Mouse (Mus musculus) neural tube, embryonic 14.5 days (tissue): ENCODE measurements around the gene Gm8909. TPM values are rescaled to one million over a fixed set of nuclear protein-coding genes. Genes with fewer than 3 reads are reported as not detected.
"Not testable (repeated sequence)": the region's sequence is repeated elsewhere in the genome, so short reads cannot be mapped to it uniquely, and the experiment has no call there.

Experiments
- ATAC-seq: fragments of 200-750 bp; cut with Nextera tagmentation; 2 replicates; pipeline ENCODE4 v1.8.0; 2017; ENCODE audit warnings: low read depth, mild to moderate bottlenecking, moderate TSS enrichment, moderate library complexity
- H3K27ac ChIP-seq: fragments of 300-500 bp; sonication (generic); 2 replicates; pipeline ENCODE4 v1.5.1; 2014; ENCODE audit warnings: low read depth, mild to moderate bottlenecking, control low read depth, low read length, moderate library complexity, mixed read lengths
- H3K27me3 ChIP-seq: fragments of 300-500 bp; sonication (generic); 2 replicates; pipeline ENCODE4 v1.6.1; 2014; ENCODE audit warnings: low read length; ENCODE audit not compliant: control insufficient read depth, insufficient read depth
- H3K36me3 ChIP-seq: fragments of 300-500 bp; sonication (generic); 2 replicates; pipeline ENCODE4 v1.6.1; 2014; ENCODE audit warnings: low read length, mixed read lengths; ENCODE audit not compliant: control insufficient read depth, insufficient read depth
- H3K4me1 ChIP-seq: fragments of 300-500 bp; sonication (generic); 2 replicates; pipeline ENCODE4 v1.6.1; 2014; ENCODE audit warnings: low read length; ENCODE audit not compliant: control insufficient read depth, insufficient read depth
- H3K4me2 ChIP-seq: fragments of 300-500 bp; sonication (generic); 2 replicates; pipeline ENCODE4 v1.6.1; 2014; ENCODE audit warnings: mild to moderate bottlenecking, low read depth, low read length, control low read depth
- H3K4me3 ChIP-seq: fragments of 300-500 bp; sonication (generic); 2 replicates; pipeline ENCODE4 v1.5.1; 2014; ENCODE audit warnings: low read depth, low read length, control low read depth, mixed read lengths
- H3K9ac ChIP-seq: fragments of 300-500 bp; sonication (generic); replicated peaks from 2 replicates; pipeline ENCODE4 v1.6.1; 2014; ENCODE audit warnings: low read depth, mild to moderate bottlenecking, control low read depth, low read length, mixed read lengths
- H3K9me3 ChIP-seq: fragments of 300-500 bp; sonication (generic); 2 replicates; pipeline ENCODE4 v1.6.1; 2016; ENCODE audit warnings: low read length; ENCODE audit not compliant: control insufficient read depth
- WGBS: fragments of 180-500 bp; shearing (Covaris S2); extraction: QIAGEN DNeasy Blood & Tissue Kit; methylation state at CpG from one replicate; pipeline ENCODE4 v1.1.7; 2014; 5-methylcytosine and 5-hydroxymethylcytosine counted together
- polyA plus RNA-seq: library from polyadenylated mRNA; unstranded; fragments of >200 nt; fragmentation: Nextera tagmentation; extraction: Ambion mirVana; gene quantifications from 2 replicates; pipeline ENCODE4 v1.2.1, GENCODE M21; 2014

Gene Gm8909
- polyA plus RNA-seq, 1 experiment from 2014 or later = not detected

DNA sequence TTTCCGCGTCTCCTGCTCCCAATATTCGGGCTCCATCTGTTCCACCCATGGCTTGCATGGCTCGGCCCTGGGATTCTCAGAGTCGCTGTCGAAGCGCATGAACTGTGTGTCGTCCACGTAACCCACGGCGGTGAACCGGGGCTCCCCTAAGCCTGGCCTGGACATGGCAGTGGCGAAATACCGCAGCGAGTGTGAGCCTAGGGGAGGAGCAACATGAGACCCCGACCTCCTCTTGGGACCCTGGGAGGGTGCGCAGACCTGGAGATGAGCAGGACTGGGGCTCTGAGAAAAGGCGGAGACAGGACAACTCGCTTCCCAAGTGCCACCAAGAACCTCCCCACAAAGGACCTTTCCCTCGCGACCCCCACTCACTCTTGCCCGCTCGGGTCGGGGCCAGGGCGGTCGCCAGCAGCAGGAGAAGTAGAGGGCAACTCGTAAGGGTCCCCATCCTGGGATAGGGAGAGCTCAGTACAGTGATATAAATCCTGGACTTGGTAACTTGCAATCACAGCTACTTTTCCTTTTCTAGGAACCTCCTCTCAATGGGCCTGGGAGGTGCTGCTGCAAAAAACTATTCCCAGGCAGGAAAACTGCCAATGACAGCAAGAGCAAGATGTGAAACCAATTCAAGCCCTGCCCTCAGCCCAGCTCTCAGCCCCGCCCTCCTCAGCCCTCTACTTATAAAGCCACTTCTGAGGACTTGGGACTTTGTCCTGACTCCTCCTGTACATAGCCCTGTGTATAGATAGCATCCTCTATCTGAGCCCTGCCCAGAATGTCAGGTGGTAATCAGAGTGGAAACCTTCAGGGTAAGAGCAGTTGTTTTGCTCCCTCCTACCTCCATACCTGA lies 39.1 kb downstream of the Gm8909 start, which contains the start of gene Gm7030:
TSS of gene Gm7030 (minus strand) at position 458 of the 850 bp plus-strand sequence.
- not testable (repeated sequence) for H3K36me3 ChIP-seq, ATAC-seq, H3K27ac ChIP-seq, H3K9me3 ChIP-seq, H3K4me3 ChIP-seq, H3K9ac ChIP-seq, H3K27me3 ChIP-seq, H3K4me2 ChIP-seq, H3K4me1 ChIP-seq
- 14% methylated on average over 24 of the region's 28 CpGs for WGBS

- not testable (repeated sequence) for H3K9ac ChIP-seq, ATAC-seq, H3K27me3 ChIP-seq, H3K36me3 ChIP-seq, H3K4me1 ChIP-seq, H3K27ac ChIP-seq, H3K9me3 ChIP-seq, H3K4me2 ChIP-seq, H3K4me3 ChIP-seq
- WGBS = 68% methylated on average over 10 of the region's 13 CpGs
These were observed 39.8 kb downstream of the Gm8909 start for GRCm38 (mm10) chr17:36128525-36128924.

GRCm38 (mm10) chr17:36124111-36124510 lies 44.2 kb downstream of the Gm8909 start:
- not testable (repeated sequence) for ATAC-seq

GRCm38 (mm10) chr17:36121352-36122020 lies 46.9 kb downstream of the Gm8909 start, which contains the start of gene Gm19684:
Gm19684 (plus strand) TSS chr17:36121678.
- WGBS = 5% methylated on average over 8 of the region's 8 CpGs
- H3K9ac ChIP-seq, H3K27me3 ChIP-seq, H3K36me3 ChIP-seq, H3K27ac ChIP-seq, H3K4me1 ChIP-seq, H3K4me3 ChIP-seq, H3K9me3 ChIP-seq: not testable (repeated sequence)
- peak; percentile 24; the same call in 1 of the 2 replicates for ATAC-seq
- H3K4me2 ChIP-seq = peak within 1 kb of the TSS; percentile 24; the same call in 1 of the 2 replicates

More at GRCm38 (mm10) chr17:36124111-36124510, 44.2 kb downstream of the Gm8909 start:
- H3K4me1 ChIP-seq, H3K27me3 ChIP-seq, H3K9me3 ChIP-seq, H3K4me3 ChIP-seq, H3K36me3 ChIP-seq, H3K9ac ChIP-seq, H3K27ac ChIP-seq, H3K4me2 ChIP-seq: not testable (repeated sequence)
- WGBS = 77% methylated on average over 3 of the region's 3 CpGs

- not testable (repeated sequence) for H3K36me3 ChIP-seq, H3K9me3 ChIP-seq, H3K4me2 ChIP-seq, H3K9ac ChIP-seq, H3K27me3 ChIP-seq, H3K4me3 ChIP-seq, H3K4me1 ChIP-seq, H3K27ac ChIP-seq
- 0 out of 2 replicates have a peak, but pooled peaks have one; percentile 54 for ATAC-seq
- 23% methylated on average over 18 of the region's 18 CpGs for WGBS
These were observed 47.5 kb downstream of the Gm8909 start for GRCm38 (mm10) chr17:36120839-36121238.

GRCm38 (mm10) chr17:36116545-36116944 lies 51.8 kb downstream of the Gm8909 start:
- whole genome bisulfite sequencing = 28% methylated on average over 3 of the region's 3 CpGs
- not testable (repeated sequence) for H3K4me3 ChIP-seq, H3K36me3 ChIP-seq, H3K4me2 ChIP-seq, H3K27me3 ChIP-seq, H3K27ac ChIP-seq, H3K9ac ChIP-seq, H3K9me3 ChIP-seq, ATAC-seq, H3K4me1 ChIP-seq

Other genes with a start within 250 kb of the Gm8909 start
- gene Abcf1, start 198.8 kb downstream of the Gm8909 start, polyA plus RNA-seq = 71.1 and 81.1 TPM in 2 replicates
- 45.9 and 50.3 TPM in 2 replicates for gene Gnl1, start 188.7 kb downstream of the Gm8909 start, polyA plus RNA-seq
- 65.3 and 78.2 TPM in 2 replicates for gene Prr3, start 188.3 kb downstream of the Gm8909 start, polyA plus RNA-seq
- gene H2-T24, start 148.0 kb downstream of the Gm8909 start, polyA plus RNA-seq = 11.0 and 12.7 TPM in 2 replicates
- gene H2-T23, start 135.7 kb downstream of the Gm8909 start, polyA plus RNA-seq = 2.6 and 3.8 TPM in 2 replicates
- 5.9 and 8.9 TPM in 2 replicates for gene H2-T22, start 125.8 kb downstream of the Gm8909 start, polyA plus RNA-seq
- not detected in 2 replicates for gene Gm6034, start 125.6 kb downstream of the Gm8909 start, polyA plus RNA-seq
- not detected in 2 replicates for gene Gm11127, start 110.2 kb downstream of the Gm8909 start, polyA plus RNA-seq
- not detected in 2 replicates for gene Gm19684, start 46.9 kb downstream of the Gm8909 start, polyA plus RNA-seq
- gene Gm7030, start 39.1 kb downstream of the Gm8909 start, polyA plus RNA-seq = not detected in 2 replicates
- not detected in 2 replicates for gene H2-T3, start 21.8 kb upstream of the Gm8909 start, polyA plus RNA-seq
- 132 and 170 TPM in 2 replicates for gene Rpp21, start 89.5 kb upstream of the Gm8909 start, polyA plus RNA-seq
- 22.3 and 26.9 TPM in 2 replicates for gene Trim39, start 103.7 kb upstream of the Gm8909 start, polyA plus RNA-seq
- gene H2-M10.2, start 118.0 kb upstream of the Gm8909 start, polyA plus RNA-seq = 0.24 TPM in 2 replicates
- not detected in 2 replicates for gene H2-M10.1, start 157.6 kb upstream of the Gm8909 start, polyA plus RNA-seq
- not detected in 2 replicates for gene H2-M10.3, start 199.9 kb upstream of the Gm8909 start, polyA plus RNA-seq